Mouse (Mus musculus): ENCODE results near the gene Tatdn3.
"Not testable (repeated sequence)": the region's sequence is repeated elsewhere in the genome, so short reads cannot be mapped to it uniquely, and the experiment has no call there.

Tatdn3 gene

GRCm38 (mm10) chr1:191035649-191036048, 27.1 kb downstream of the Tatdn3 start:
- DNase-seq (ENCODE audit: extremely low read depth, low read depth), result no peak

DNA sequence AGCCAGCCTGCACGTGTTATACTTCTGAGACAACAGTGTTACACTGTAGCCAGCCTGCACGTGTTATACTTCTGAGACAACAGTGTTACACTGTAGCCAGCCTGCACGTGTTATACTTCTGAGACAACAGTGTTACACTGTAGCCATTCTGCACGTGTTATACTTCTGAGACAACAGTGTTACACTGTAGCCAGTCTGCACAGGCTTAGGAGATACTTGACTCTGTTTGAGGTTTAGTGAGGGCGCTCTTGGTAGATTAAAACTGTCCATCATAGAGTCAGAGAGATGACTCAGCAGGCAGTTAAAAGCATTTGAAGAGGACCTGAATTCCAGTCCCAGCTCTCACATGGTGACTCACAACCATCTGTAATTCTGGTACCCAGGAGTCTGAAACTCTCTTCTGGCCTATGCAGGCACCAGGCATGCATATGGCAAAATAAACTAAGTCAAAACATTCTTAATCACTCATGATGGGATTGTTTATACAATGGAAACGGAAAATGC, 31.8 kb downstream of the Tatdn3 start:
- not testable (repeated sequence) for DNase-seq (ENCODE audit: extremely low read depth, low read depth)

GRCm38 (mm10) chr1:191030182-191030581, 32.5 kb downstream of the Tatdn3 start:
- DNase-seq (ENCODE audit: extremely low read depth, low read depth), result no peak

DNA sequence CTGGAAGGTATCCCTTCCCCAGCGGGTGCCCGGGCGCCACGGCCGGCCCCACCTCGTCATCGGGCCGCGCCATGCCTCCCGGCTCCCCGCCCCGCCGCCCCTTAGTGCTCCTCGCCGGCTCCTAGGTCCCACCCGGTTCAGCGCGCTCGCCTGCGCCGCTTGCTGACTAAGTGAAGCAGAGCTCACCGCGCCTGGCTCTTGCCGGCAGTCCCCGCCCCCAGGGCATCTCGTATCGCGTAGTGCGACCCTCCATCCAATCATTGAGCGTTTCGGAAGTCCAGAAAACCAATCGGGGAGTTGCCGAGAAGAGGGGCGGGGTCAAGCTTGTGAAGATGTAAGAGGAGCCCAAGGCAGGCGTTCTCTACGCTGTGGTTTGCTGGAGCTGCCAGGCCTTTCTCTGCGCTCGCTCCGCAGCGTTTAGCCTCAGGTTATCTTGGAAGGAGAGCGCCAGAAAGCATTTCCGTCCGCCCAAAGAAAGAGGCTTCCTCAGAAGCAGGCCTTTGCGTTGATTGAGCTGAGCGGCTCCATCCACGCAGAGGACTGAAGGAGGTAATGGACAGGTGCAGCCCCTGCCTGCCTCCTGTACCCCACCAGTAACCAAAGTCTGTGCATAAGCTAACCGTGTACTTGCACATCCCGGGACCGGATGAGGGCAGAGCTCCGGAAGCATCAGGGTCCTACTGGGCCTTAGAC, 36.6 kb downstream of the Tatdn3 start, which contains the start of gene Flvcr1:
Gene Flvcr1, minus strand, starts transcription at position 138 of the 693 bp plus-strand sequence.
- peak; percentile 98 for DNase-seq (ENCODE audit: extremely low read depth, low read depth)

DNA sequence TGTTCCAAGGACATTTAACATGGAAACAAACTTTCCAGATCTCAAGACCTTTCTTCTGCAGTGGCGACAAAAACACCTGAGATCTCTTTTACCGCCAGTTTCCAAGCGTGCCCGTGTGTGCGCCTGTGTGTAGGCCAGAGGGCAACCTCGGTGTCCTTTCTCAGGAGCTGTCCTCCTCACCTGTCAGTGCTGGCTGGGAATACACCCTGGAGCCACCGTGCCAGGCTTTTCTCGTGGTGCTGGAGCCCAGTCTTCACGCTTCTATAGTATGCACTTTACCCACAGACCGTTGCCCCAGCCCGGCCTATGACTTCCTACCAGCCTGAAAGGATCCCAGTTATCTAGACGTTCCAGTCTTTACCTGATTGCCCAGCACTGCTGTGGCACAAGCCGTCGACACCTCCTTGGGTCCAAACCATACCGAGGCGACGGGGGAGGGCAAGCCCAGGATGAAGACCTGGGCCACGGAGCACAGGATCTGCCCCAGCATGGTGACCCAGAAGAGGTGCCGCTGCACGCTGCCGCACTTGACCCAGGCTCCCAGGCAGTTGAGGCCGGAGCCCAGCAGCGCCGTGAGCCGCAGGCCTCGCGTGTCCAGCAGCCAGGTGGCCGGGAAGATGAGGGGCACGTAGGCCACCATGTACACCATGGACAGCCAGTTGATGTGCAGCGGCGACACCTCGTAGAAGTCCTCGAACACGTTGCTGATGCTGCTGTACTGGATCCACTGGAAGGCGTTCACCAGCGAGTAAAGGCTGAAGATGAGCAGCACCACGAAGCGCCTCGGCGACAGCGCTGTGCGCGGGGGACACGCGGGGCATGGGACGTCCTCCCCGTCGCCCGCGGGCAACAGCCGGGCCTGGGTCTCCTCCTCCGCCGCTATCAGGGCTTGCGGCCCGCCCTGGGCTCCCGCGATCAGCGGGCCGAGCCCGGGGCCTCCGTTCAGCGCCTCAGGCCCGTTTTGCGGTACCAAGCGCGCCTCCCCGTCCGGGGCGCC, 37.4 kb downstream of the Tatdn3 start:
- DNase-seq (ENCODE audit: extremely low read depth, low read depth), result no peak

DNA sequence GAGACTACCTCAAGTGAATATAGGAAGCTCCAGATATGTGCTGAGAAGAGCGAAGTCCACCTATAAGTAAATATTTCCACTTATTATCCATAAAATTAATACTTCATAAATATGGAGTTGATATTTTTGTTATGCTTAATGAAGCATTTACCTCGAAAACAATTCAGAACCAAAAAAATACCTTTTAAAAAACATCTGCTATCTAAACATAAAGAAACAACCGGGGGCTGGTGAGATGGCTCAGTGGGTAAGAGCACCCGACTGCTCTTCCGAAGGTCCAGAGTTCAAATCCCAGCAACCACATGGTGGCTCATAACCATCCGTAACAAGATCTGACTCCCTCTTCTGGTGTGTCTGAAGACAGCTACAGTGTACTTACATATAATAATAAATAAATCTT, 38.9 kb downstream of the Tatdn3 start:
- not testable (repeated sequence) for DNase-seq (ENCODE audit: extremely low read depth, low read depth)

DNA sequence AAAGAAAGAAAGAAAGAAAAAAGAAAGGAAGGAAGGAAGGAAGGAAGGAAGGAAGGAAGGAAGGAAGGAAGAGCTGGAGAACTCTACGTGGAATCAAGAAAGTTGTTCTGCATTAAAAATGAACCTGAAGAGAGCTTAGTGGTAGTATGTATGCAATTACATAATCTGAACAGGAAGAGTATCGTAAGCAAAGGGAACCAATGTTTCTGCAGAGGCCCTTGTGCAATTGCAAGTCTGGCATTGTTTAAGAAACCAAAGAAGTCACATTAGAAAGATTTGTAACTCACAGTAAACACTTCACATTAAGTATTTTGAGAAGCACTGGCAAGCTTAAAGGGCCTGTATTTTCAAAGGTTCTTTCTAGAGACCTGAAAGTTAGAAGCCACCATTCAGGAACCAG, 39.6 kb downstream of the Tatdn3 start:
- DNase-seq (ENCODE audit: extremely low read depth, low read depth), result no peak

DNA sequence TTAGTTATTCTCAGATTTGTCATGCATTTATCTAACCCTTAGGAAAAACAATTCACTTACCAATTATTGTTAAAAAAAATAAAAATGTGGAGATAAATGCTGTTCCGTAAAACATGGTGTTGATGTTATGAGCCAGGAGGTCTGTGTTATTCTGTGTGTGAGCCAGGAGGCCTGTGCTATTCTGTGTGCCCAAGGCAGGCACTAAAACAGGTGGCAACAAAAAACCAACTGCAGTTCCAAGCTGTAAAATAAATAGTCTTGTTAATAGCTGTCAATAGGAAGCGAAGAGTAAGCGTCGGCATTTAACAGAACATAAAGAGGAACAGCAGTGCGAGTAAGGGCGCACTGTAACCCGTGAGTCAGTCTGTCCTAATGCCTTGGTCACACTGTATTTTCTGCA, 41.7 kb downstream of the Tatdn3 start:
- no peak for DNase-seq (ENCODE audit: extremely low read depth, low read depth)

GRCm38 (mm10) chr1:191020217-191020924, 42.4 kb downstream of the Tatdn3 start:
- no peak for DNase-seq (ENCODE audit: extremely low read depth, low read depth)

DNA sequence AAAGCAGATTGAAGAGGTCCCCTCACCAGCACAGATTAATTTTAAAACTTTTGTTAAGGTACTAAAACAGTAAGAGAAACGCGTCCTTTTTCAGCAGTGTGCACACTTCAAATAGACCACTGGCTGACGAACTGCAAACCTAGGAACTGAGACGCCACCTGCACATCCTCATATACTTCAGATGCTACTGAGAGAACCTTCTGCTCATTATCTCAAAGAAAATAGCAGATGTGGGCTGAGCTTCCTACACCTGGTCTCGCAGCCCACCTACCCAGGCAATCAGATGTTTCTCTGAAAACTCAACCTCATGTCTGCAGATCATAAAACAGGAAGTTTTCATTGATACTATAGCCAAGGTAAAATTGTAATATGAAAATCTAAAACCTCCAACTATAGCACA, 42.9 kb downstream of the Tatdn3 start:
- DNase-seq (ENCODE audit: extremely low read depth, low read depth), result no peak

DNA sequence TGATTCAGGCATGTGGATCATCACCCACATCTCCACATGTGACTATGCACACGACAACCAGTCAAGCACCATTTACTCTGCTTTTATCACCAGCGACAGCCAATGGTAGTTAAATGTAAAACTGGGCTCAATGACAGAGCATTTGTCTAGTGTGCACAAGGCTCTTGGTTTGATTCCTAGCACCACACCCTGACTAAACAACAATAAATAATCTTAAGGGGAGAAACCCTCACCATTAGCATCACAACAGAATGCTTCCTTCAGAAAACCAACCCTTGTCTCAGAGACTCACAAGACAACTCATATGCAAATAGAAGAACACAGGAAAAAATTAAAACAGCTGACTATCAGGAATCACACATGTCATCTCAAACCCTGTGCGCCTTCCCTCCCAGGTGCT, 48.5 kb downstream of the Tatdn3 start:
- DNase-seq (ENCODE audit: extremely low read depth, low read depth), result no peak

GRCm38 (mm10) chr1:191008707-191009106, 54.0 kb downstream of the Tatdn3 start:
- no peak for DNase-seq (ENCODE audit: extremely low read depth, low read depth)

DNA sequence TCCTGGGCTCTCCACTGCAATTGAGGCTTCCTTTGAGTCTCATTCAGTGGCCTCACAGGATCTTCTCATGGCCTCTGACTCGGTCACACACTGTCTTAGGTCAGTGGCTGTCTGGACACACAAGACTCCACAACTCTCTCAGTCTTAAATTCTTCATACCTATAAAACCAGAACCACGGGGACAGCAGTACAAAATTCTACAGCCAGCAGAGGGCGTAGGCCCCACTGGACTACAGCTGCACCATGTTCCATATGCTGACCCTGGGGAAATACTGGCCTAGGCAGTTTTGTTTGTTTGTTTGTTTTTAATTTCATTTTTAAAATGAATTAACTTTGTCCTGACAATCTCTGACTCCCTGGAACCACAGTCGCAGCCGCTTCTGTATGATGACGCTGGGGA, 60.5 kb downstream of the Tatdn3 start:
- DNase-seq (ENCODE audit: extremely low read depth, low read depth), result no peak

DNA sequence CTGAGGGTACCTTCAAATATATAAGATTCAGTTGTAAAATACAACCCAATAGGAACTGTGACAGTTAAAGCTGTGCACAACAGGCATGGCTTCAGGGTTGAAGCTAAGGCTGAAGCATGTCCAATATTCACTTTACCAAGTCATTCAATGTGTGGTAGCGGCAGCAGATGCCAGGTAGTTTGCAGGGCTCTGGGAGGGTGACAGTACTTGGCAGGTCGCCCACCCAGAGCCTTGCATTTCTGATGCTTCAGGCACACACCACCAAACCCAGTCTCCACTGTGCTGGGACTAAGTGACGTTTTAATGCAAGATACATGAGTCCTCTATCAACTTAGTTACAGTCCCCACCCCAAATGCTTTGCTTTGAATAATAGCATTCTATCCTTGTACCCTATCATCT, 62.0 kb downstream of the Tatdn3 start:
- no peak for DNase-seq (ENCODE audit: extremely low read depth, low read depth)

DNA sequence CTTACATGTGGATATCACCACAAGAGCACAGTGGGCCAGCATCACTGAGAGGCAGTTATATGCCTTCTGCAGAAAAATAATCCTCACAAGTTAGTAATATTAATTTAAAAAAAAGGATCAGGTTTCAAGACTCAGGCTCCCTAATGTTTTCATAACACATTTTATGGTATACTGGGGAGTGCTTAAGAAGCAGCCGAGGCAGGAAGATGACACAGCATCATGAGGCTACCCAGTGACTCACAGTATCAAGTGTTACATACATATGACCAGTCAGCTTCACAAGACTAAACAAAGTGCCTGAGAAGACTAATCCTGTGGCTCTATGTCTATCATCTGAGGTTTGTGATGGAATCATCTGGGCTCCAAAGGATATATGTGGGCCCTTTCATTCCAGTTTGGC, 64.7 kb downstream of the Tatdn3 start:
- no peak for DNase-seq (ENCODE audit: extremely low read depth, low read depth)

DNA sequence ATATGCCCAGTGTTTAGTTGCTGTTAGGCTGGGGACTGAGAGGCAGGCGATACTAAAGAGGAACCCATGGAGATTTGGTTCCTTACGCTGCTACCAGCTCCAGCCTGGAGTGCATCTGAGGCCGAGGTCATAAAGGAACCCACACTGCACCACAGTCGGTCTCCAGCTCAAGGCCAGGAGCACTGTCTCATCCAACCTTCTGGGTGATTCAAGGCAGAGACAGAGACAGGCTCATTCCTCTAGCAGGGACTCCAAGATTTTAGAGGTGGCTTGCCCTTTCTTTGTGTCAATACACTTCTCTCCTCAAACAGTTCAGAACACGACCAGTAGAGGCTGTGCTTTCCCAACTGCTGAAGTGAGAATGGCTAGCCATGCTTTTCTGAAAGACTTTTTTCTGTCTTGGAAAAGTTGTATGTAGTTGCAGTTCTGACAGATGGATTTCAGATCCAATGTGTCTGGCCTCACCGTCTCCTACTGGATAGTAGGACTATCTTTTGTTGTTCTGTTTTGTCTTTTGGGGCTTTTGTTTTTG, 66.3 kb downstream of the Tatdn3 start:
- DNase-seq (ENCODE audit: extremely low read depth, low read depth), result no peak

Data from MEL-GATA-1-ER (cell line).